Mouse (Mus musculus) ES-Bruce4 (cell line): ENCODE results near the gene Lep.

Source experiments
- CTCF ChIP-seq: IDR thresholded peaks from one replicate; pipeline ENCODE4 v1.8.1; 2011; ENCODE audit warnings: low read depth, low read length
- POLR2A ChIP-seq: IDR thresholded peaks from one replicate; pipeline ENCODE4 v1.8.1; 2011; ENCODE audit warnings: low read length; ENCODE audit not compliant: insufficient read depth

DNA sequence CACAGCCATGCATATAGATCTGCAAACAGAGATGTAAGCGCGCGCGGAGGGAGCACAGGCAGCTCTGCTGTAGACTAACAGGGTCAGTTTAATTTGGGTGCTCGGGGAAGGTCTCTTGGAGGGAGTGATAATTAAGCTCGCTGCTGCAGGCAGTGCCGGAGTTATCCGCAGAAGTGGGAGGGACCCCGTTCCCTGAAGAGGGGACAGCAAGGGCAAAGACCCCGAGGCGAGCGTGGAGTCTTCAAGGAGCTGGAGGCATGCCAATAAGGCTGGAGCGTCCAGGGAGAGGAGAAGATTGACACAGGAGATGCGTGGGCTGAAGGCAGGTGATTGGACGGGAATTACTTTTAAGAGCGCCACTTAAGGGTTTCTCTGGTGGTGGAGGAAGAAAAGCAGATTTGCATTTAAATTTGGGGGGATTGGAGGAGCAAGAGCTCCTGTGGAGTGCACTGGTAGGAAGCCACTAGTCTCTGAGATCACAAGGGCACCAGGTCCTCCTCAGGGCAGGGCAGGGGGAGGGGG is 43.1 kb upstream of the Lep start:
- TF ChIP-seq CTCF (no peak), POLR2A (no peak)
